In the genomic region with DNA sequence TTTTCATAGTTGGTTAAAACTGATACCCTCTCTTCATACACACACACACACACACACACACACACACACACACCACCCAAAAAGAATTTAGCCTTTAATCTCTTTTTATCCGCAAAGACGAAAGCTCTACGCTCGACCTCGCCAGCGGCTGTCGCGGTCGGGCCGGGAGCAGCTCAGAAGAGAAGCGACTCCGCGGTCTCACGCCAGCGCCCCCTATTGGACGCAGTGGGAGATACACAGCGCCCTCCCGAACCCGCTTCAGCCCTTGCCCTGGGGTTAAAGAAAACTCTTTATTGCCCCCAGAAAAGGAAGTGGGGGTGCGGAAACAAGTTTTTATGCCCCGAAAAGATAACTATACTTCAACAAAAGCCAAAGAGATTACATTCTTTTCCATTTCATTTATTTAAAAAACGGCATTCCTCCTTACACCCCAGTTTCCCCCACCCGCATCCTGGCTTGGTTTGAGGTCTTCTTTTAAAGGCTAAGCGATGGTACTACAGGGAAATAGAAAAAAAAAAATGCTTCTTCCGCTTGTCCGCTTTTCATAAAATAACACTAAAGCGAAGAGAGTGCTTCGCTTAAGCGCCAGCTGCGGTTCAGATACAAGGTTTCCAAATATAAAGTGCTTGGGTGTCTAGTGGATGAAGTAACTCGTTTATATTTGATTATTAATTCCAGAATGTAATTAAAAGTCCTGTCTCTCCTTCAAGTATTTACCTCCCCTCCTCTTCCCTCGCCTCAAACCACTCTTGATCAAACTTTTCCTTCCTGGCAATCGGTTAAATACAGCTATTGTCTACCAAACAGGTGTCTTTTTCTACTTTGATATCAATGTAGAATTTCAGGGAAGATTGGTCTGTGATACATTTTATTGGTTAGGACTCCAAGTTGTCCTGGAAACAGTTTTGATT, we compare ENCODE assay signal across 8 mouse cellular contexts. TPM values are rescaled to one million over a fixed set of nuclear protein-coding genes. Genes with fewer than 3 reads are reported as not detected.
DNase-seq lines count a peak whose midpoint lies in the region; ATAC-seq lines count a peak whose summit lies in the region.

No protein-coding gene starts in this region.

- peaks cover 37% of the 10 kb centered on the region for H3K27me3 ChIP-seq in hindbrain, embryonic 16.5 days (replicated peaks; ENCODE audit: control insufficient read depth, insufficient read depth, low read length)
- H3K27me3 ChIP-seq in neural tube, embryonic 15.5 days (replicated peaks), result peaks cover 52% of the 10 kb centered on the region

- peak overlapping the region; percentile 16; the same call in 1 of the 2 replicates for H3K4me3 ChIP-seq in hindbrain, embryonic 16.5 days (ENCODE audit: low read length)
- peak overlapping the region; percentile 31; the same call in 1 of the 2 replicates for H3K4me3 ChIP-seq in neural tube, embryonic 15.5 days (replicated peaks)

- peak overlapping the region; percentile 58 for H3K4me2 ChIP-seq in hindbrain, embryonic 16.5 days (ENCODE audit: low read length)
- peak overlapping the region; percentile 51 for H3K4me2 ChIP-seq in neural tube, embryonic 15.5 days

- no peak overlapping the region for H3K9ac ChIP-seq in hindbrain, embryonic 16.5 days (ENCODE audit: low read depth, low read length)
- H3K9ac ChIP-seq in neural tube, embryonic 15.5 days (replicated peaks), result no peak overlapping the region

- H3K27ac ChIP-seq in hindbrain, embryonic 16.5 days (ENCODE audit: low read depth, low read length), result no peak overlapping the region
- no peak overlapping the region for H3K27ac ChIP-seq in neural tube, embryonic 15.5 days (replicated peaks)

- H3K4me1 ChIP-seq in hindbrain, embryonic 16.5 days (ENCODE audit: control insufficient read depth, insufficient read depth, low read depth, low read length), result peaks cover 5% of the 10 kb centered on the region
- peaks cover 30% of the 10 kb centered on the region for H3K4me1 ChIP-seq in neural tube, embryonic 15.5 days

- no peak for ATAC-seq in hindbrain, embryonic 16.5 days
- no peak for ATAC-seq in neural tube, embryonic 15.5 days (ENCODE audit: low FRiP score)

- peak; percentile 68 for DNase-seq in kidney, postnatal 10 days
- DNase-seq in kidney, adult 8-10 months, result no peak
- peak; percentile 74 for DNase-seq in Muller cell, postnatal 12 days (ENCODE audit: inconsistent ontology term)
- DNase-seq in embryo, embryonic 10 days (ENCODE audit: low spot score), result peak; percentile 92
- DNase-seq in B cell, adult 2 months, result no peak
- DNase-seq in layer of hippocampus, adult 9-10 months (ENCODE audit: low spot score), result no peak

- no peaks in the 10 kb centered on the region for H3K36me3 ChIP-seq in hindbrain, embryonic 16.5 days (ENCODE audit: control insufficient read depth, insufficient read depth, low read length)
- H3K36me3 ChIP-seq in neural tube, embryonic 15.5 days, result no peaks in the 10 kb centered on the region

- WGBS in hindbrain, embryonic 16.5 days, result 8% methylated on average over 33 of the region's 33 CpGs
- 5% methylated on average over 33 of the region's 33 CpGs for WGBS in neural tube, embryonic 15.5 days

- H3K9me3 ChIP-seq in hindbrain, embryonic 16.5 days (ENCODE audit: control insufficient read depth, low read length), result no peaks in the 10 kb centered on the region
- no peaks in the 10 kb centered on the region for H3K9me3 ChIP-seq in neural tube, embryonic 15.5 days (replicated peaks)

RNA-seq across cellular contexts. Expression of a gene that starts 9.3 kb away (rescaled TPM):
- polyA plus RNA-seq in hindbrain, embryonic 16.5 days (2015; fragmentation: Nextera tagmentation; extraction: Ambion mirVana), result 8.2 and 8.6 TPM in 2 replicates
- 11.1 and 13.4 TPM in 2 replicates for polyA plus RNA-seq in neural tube, embryonic 15.5 days (2015; fragmentation: Nextera tagmentation; extraction: Ambion mirVana)

Comparison
In these comparisons a context has a peak if more than half of its experiments do, and no peak if none do; other contexts are left out.
1. DNase-seq: peak in kidney, postnatal 10 days (single experiment), Muller cell, postnatal 12 days (single experiment) and embryo, embryonic 10 days (single experiment); none in kidney, adult 8-10 months (0 of 2), B cell, adult 2 months (0 of 2) and layer of hippocampus, adult 9-10 months (single experiment).